Mouse (Mus musculus) mature B cell (primary cell): ENCODE results near the gene Cdh24.

Experiments used
- in situ Hi-C: fragments of 300-500 bp; cut with MboI; formaldehyde crosslinking; loops from 2 replicates; pipeline ENCODE4 v1.14.3; 2019

Gene Cdh24

DNA sequence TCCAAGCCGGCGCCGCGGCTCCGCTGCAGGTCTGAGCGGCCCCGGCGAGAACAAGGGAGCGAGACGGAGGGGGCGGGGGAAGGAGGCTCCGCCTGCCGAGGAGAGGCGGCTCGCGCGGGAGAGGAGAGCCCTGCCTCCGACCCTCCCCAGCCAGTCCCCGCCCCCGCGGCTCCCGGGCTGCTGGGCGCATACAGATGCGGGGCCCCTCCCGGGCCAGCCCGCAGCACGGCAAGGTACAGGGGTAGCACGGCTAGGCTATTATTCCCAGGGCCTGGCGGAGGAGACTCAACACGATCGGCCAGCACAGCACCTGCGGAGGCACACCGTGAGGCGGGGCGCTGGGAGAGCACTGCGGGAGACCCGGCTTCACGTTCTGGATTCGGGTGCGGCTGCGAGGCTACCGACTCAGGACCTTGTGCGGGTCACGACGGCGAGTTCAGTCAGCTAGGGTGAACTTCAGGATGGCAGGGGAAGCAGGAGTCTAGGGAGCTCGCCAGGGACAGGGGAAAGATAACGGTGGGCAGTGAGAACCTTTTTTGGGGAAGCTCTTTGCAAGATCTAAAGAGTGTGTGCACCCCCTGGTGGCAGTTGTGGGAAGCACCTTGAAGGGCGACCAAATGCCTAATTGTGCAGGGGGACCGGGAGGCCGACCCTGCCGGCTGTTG lies at the start of gene Cdh24:
Gene Cdh24 (minus strand): TSS at position 60 of the 665 bp plus-strand sequence.
- in situ Hi-C loops: no loop called here

DNA sequence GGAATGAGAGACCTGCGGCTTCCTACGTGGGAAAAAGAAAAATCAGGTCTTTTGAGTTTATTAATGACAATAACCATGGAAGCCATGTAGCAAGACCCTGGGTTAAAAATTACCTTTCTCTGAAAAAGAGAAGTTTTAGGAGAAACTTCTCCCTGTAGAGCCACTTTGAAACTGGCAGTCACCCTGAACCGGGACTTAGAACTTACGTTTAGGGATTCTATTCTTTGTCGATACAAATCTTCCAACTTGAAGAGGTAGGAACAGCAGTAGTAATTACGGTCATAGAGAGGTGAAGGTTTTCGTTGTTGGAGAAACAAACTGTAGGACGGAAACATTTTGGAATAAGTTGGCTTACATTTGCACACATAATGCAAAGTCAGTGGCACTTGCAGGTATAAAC lies 46.1 kb upstream of the Cdh24 start:
- in situ Hi-C loops: no loop called here

- in situ Hi-C loops: no loop called here
These were observed 45.5 kb upstream of the Cdh24 start, which contains the start of gene Acin1 for GRCm38 (mm10) chr14:54686522-54687143. Gene Acin1, minus strand, starts transcription at chr14:54686931.

GRCm38 (mm10) chr14:54686063-54686521 lies 44.9 kb upstream of the Cdh24 start, which contains the start of gene 1700123O20Rik:
Gene 1700123O20Rik, plus strand, starts transcription at chr14:54686216.
- in situ Hi-C loops: no loop called here

- in situ Hi-C loops: no loop called here
These were observed 44.3 kb upstream of the Cdh24 start for GRCm38 (mm10) chr14:54685471-54685870.

- in situ Hi-C loops: no loop called here
These were observed 41.2 kb upstream of the Cdh24 start for GRCm38 (mm10) chr14:54682396-54682795.

- in situ Hi-C loops: no loop called here
These were observed 37.6 kb upstream of the Cdh24 start for GRCm38 (mm10) chr14:54678657-54679304.

- in situ Hi-C loops: no loop called here
These were observed 35.1 kb upstream of the Cdh24 start for GRCm38 (mm10) chr14:54676290-54676689.

GRCm38 (mm10) chr14:54674317-54674716 lies 33.2 kb upstream of the Cdh24 start:
- in situ Hi-C loops: loop anchor here (25.0 kb wide), 1 partner anchor 612 kb away; no protein-coding TSS in a partner anchor

- in situ Hi-C loops: loop anchor here (25.0 kb wide), 1 partner anchor 607 kb away; no protein-coding TSS in a partner anchor
These were observed 28.2 kb upstream of the Cdh24 start for GRCm38 (mm10) chr14:54669381-54669780.

DNA sequence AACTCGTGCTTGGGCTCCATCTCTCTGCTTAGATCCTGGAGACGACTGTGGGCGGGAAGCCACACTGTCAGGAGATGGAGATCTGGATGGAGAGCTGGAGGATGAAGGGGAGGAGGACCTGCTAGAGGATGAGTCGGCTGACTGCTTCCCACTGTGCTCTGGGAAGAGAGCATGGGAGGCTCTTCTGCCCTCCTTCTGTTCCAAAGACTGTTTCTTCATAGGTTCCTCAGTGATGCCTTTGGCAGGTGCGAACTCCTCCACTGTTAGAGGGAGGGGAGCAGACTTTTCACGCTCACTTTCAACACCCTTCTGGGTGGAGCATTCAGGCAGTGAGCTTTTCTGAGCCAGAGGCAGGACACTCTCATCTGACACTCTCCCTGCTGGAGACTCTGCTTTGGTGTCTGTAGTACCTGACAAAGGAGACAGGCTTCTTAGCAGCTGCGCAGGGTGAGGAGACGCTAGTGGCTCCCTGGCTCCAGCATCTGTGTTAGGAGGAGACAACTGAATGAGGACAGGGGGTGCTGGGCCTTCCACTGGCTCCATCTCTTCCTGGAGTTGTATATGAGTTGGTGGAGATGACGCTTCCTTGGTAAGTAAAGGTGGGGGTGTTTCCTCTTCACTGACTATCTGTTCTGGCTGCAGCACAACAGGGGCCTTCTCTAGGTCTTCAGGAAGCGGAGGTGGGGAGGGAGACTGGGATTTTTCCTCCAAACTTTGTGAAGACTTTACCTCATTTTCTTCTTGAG lies 23.5 kb upstream of the Cdh24 start:
- in situ Hi-C loops: loop anchor here (25.0 kb wide), 1 partner anchor 602 kb away; no protein-coding TSS in a partner anchor

- in situ Hi-C loops: loop anchor here (25.0 kb wide), 1 partner anchor 598 kb away; no protein-coding TSS in a partner anchor
These were observed 18.8 kb upstream of the Cdh24 start for GRCm38 (mm10) chr14:54660009-54660408.

GRCm38 (mm10) chr14:54653496-54653895 lies 12.3 kb upstream of the Cdh24 start:
- in situ Hi-C loops: loop anchor here (25.0 kb wide), 1 partner anchor 591 kb away; no protein-coding TSS in a partner anchor

GRCm38 (mm10) chr14:54652787-54653186 lies 11.6 kb upstream of the Cdh24 start:
- in situ Hi-C loops: loop anchor here (25.0 kb wide), 1 partner anchor 590 kb away; no protein-coding TSS in a partner anchor

- in situ Hi-C loops: loop anchor here (25.0 kb wide), 1 partner anchor 589 kb away; no protein-coding TSS in a partner anchor
These were observed 10.4 kb upstream of the Cdh24 start for GRCm38 (mm10) chr14:54651556-54651955.

DNA sequence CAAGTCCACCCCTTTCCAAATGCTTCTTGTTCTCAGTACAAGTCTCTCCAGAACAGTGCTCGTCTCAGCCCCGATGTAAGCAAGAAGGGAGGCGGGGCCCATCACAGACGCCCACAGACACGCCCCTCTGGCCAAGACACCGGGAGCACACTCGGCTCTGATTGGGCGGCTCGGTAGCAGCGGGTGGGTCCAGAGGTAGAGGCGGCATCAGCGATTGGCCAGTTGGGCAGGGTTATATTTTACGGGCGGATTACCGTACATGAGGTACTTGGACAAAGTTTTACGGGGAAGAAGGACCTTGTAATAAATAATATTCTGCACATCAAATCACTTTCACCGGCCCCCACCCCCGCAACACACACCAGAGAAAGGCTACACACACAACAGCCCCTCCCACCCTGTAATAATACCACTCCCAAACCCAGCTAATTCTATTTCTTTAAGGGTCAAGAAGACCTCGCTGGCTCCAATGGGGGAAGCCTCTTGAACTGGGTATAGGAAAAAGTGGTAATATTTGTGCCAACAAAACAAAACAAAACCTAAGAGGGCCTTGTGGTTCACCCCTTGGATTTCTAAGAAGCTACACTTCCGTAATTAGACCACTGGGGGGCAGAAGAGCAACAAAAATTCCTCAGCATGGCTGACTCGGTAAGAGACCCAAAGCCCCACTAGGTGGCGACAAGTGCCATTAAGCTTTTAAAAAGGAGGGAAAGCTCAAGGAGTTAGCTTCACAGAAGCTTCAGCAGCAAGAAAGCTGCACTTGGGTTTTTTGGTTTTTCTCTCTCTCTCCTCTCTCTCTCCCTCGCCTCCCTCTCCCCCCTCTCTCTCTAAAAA lies 9.7 kb upstream of the Cdh24 start:
- in situ Hi-C loops: loop anchor here (25.0 kb wide), 1 partner anchor 589 kb away; no protein-coding TSS in a partner anchor

- in situ Hi-C loops: no loop called here
These were observed 6.7 kb upstream of the Cdh24 start for GRCm38 (mm10) chr14:54647900-54648299.

GRCm38 (mm10) chr14:54646898-54647636 lies 5.9 kb upstream of the Cdh24 start:
- in situ Hi-C loops: no loop called here

GRCm38 (mm10) chr14:54646455-54646854 lies 5.3 kb upstream of the Cdh24 start:
- in situ Hi-C loops: no loop called here

DNA sequence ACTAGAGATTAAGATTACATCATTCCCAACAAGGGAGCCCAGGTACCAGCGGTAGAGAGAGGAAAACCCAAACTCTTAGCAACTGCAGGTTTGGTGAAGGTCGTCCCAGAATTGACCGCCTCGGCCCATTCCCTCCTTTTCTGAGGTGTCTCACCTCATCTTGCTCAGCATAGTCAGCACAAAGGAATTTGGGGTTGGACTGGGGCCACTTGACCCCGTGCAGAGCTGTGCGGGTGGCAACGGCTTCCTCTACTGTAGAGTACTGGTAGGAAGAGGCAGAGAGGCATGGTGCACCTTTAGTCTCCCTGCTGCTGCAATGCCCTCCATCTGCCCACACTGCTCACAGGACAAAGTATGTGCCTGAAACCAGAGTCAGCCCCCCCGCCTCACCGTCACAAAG lies 3.1 kb upstream of the Cdh24 start:
- in situ Hi-C loops: no loop called here
